Mouse (Mus musculus) right cerebral cortex, adult 18-20 months (tissue): ENCODE data around the gene Olfr888.

Experiments used
- DNase-seq: peaks from one replicate; pipeline ENCODE4 v3.0.0; 2022; ENCODE audit warnings: mixed read lengths

The Olfr888 gene

DNA sequence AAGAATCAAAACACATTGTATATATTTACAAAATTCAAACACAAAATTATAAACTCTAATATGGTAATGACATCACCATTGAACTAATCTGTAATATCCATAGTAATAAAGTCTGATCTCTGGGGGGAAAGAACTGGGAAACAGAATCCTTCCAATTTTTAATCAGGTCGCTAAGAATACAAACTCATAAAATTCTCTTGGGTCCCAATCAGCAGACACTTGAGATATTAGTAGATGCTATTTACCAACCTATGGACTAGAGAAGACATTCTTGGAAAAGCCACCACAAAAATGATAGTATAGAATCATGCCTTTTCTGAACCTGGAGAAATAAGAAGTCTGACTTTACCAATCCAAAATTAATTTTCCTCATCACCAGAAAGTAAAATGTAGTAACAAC, at the start of gene Olfr888:
Olfr888 (plus strand) TSS at position 301 of the 400 bp plus-strand sequence.
- no peak for DNase-seq

DNA sequence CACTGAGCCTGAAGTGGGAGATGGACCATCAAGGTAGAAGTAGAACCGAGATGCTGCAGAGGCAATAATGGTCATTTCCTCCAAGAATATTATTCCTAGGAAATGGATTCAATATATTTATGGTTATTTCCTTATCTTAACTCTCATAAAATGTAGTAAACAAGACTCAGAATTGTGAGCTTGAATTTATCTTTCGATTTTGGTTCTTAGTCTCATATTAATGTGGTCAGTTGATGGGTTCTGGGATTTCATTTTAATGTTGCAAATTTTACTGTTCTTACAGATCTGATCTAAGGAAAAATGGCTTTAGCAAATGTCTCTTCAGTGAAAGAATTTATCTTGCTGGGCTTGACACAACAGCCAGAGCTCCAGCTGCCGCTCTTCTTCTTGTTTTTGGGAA, 46.9 kb upstream of the Olfr888 start, which contains the start of gene Olfr885:
Olfr885 (plus strand) TSS at position 301 of the 400 bp plus-strand sequence.
- no peak for DNase-seq

DNA sequence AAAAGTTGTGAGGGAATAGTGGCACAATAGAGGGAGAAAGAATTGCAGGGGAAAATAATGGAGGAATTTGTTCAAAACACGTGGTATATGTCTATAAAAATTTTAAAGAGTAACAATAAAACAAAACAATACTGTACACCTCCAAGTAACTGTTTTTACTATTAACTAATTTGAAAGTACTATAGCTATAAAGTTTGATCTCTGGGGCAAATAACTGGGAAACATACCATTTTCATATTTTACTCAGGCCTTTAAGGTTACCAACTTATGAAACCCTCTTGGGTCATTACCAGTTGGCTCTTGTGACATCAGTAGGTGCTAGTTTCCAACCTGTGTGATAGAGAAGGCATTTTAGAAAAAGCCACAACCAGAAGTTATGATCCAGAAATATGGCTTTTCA, 24.2 kb upstream of the Olfr888 start, which contains the start of gene Olfr887:
Olfr887 (plus strand) TSS at position 301 of the 400 bp plus-strand sequence.
- DNase-seq: no peak

DNA sequence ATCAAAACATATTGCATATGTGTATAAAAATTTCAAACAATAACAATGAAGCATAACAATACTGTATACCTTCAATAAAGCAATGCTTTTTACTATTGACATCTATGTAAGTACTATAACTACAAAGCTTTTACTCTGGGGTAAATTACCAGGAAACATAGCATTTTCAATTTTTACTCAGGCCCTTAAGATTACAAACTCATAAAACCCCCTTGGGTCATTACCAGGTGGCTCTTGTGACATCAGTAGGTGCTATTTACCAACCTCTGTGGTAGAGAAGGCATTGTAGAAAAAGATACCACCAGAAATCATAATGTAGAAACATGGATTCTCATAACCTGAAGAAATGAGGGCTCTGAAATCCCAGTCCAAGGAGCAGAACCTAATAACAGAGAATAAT, 7.0 kb downstream of the Olfr888 start, which contains the start of gene Olfr889:
Olfr889 (plus strand) TSS at position 301 of the 400 bp plus-strand sequence.
- DNase-seq: no peak

DNA sequence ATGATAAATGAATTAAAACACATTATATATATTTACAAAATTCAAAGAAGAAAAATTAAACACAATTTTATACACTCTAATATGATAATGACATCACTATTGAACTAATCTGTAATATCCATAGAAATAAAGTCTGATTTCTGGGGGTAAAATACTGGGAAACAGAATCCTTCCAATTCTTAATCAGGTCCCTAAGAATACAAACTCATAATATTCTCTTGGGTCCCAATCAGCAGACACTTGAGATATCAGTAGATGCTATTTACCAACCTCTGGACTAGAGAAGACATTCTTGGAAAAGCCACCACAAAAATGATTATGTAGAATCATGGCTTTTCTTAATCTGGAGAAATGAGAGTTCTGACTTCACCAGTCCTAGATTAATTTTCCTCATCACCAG, 34.3 kb downstream of the Olfr888 start, which contains the start of gene Olfr890:
Olfr890 (plus strand) TSS at position 301 of the 400 bp plus-strand sequence.
- no peak for DNase-seq
